ENCODE assay signal across 21 mouse cellular contexts in genomic region chr1:154074270-154074669, GRCm38 (mm10).
A peak's percentile ranks its signal among the peaks of the same experiment; 100 is the strongest.
DNase-seq lines count a peak whose midpoint lies in the region; ATAC-seq and TF ChIP-seq lines count a peak whose summit lies in the region.
"Had no signal": no experiment of that assay in that cellular context is flagged by ENCODE, and none has a peak within 500 bp of the region (broad histone marks: within the 10 kb centered on the region; RNA-seq: fewer than 3 reads in every experiment).

No protein-coding gene starts in this region.

- intact Hi-C loops in left cerebral cortex, adult 2 months (cut with DNase I): no loop called here

- 85% methylated on average over 1 of the region's 1 CpGs for WGBS in lung, postnatal 0 days

- TF ChIP-seq EP300 in lung, postnatal 0 days (IDR thresholded peaks at IDR 0.05): peak; percentile 30; the same call in 1 of the 2 replicates

- H3K27me3 ChIP-seq in lung, postnatal 0 days (replicated peaks; ENCODE audit: insufficient read depth, low read length): no peaks in the 10 kb centered on the region
- H3K27me3 ChIP-seq: embryonic facial prominence, embryonic 13.5 days; forebrain, embryonic 12.5 days; heart, embryonic 15.5 days; hindbrain, embryonic 13.5 days had no signal

- no peak overlapping the region for H3K9ac ChIP-seq in lung, postnatal 0 days (replicated peaks; ENCODE audit: low read depth)
- H3K9ac ChIP-seq: embryonic facial prominence, embryonic 13.5 days; forebrain, embryonic 12.5 days; heart, embryonic 15.5 days; hindbrain, embryonic 13.5 days had no signal

- H3K27ac ChIP-seq in lung, postnatal 0 days (ENCODE audit: low read length): no peak overlapping the region
- H3K27ac ChIP-seq in bone marrow macrophage, adult 2 months (ENCODE audit: insufficient read depth, low read depth, low read length): peak overlapping the region; percentile 39
- H3K27ac ChIP-seq in left cerebral cortex, adult 2 months: no peak overlapping the region
- H3K27ac ChIP-seq: embryonic facial prominence, embryonic 13.5 days; forebrain, embryonic 12.5 days; heart, embryonic 10.5 days; heart, embryonic 15.5 days; hindbrain, embryonic 13.5 days; hindbrain, postnatal 0 days had no signal

- peaks cover 2% of the 10 kb centered on the region; the same call in 1 of the 2 replicates for H3K4me1 ChIP-seq in lung, postnatal 0 days (ENCODE audit: insufficient read depth, low read depth, low read length)
- peaks cover 17% of the 10 kb centered on the region for H3K4me1 ChIP-seq in bone marrow macrophage, adult 2 months (ENCODE audit: control insufficient read depth, insufficient read depth, low read length)
- H3K4me1 ChIP-seq: embryonic facial prominence, embryonic 13.5 days; forebrain, embryonic 12.5 days; heart, embryonic 10.5 days; heart, embryonic 15.5 days; hindbrain, embryonic 13.5 days had no signal

- DNase-seq in lung, postnatal 0 days (ENCODE audit: low spot score): peak; percentile 40
- DNase-seq in lung, adult 18-20 months: no peak
- peak; percentile 31 for DNase-seq in adipocyte (ENCODE audit: low spot score)
- DNase-seq in testis, postnatal 14 days (ENCODE audit: low spot score): peak; percentile 30
- no peak for DNase-seq in left cerebral cortex, adult 2 months (ENCODE audit: extremely low spot score in 1 of 2, low spot score in 2 of 2)
- DNase-seq in right cerebral cortex, adult 2 months (ENCODE audit: low spot score in 2 of 2): no peak
- DNase-seq: adrenal gland, adult 8-10 months; adrenal gland, postnatal 36 days; cerebellum, adult 11-12 months; cerebellum, adult 9-11 months; cerebellum, postnatal 36 days; gastrocnemius, postnatal 10 days; heart, postnatal 14 days had no signal

- ATAC-seq in lung, postnatal 0 days: peak; percentile 35
- ATAC-seq: forebrain, embryonic 16.5 days; hindbrain, postnatal 0 days had no signal

- H3K4me3 ChIP-seq in lung, postnatal 0 days (ENCODE audit: low read depth, low read length): no peak overlapping the region
- no peak overlapping the region for H3K4me3 ChIP-seq in bone marrow macrophage, adult 2 months (ENCODE audit: insufficient read depth, low read length)
- no peak overlapping the region for H3K4me3 ChIP-seq in left cerebral cortex, adult 2 months
- H3K4me3 ChIP-seq: embryonic facial prominence, embryonic 13.5 days; forebrain, embryonic 12.5 days; heart, embryonic 10.5 days; heart, embryonic 15.5 days; hindbrain, embryonic 13.5 days had no signal

- no peak for TF ChIP-seq CTCF in lung, postnatal 0 days (IDR thresholded peaks at IDR 0.05)
- TF ChIP-seq CTCF in bone marrow macrophage, adult 2 months (IDR thresholded peaks at IDR 0.05; ENCODE audit: low read depth, low read length): no peak
- TF ChIP-seq CTCF in left cerebral cortex, adult 2 months (IDR thresholded peaks at IDR 0.05): no peak

- H3K36me3 ChIP-seq in lung, postnatal 0 days (ENCODE audit: insufficient read depth, low read length): no peaks in the 10 kb centered on the region
- H3K36me3 ChIP-seq: embryonic facial prominence, embryonic 13.5 days; forebrain, embryonic 12.5 days; heart, embryonic 10.5 days; heart, embryonic 15.5 days; hindbrain, embryonic 13.5 days had no signal

- no peaks in the 10 kb centered on the region for H3K9me3 ChIP-seq in lung, postnatal 0 days (ENCODE audit: low read length)
- H3K9me3 ChIP-seq: embryonic facial prominence, embryonic 13.5 days; forebrain, embryonic 12.5 days; heart, embryonic 10.5 days; heart, embryonic 15.5 days; hindbrain, embryonic 13.5 days had no signal

- TF ChIP-seq POLR2A in bone marrow macrophage, adult 2 months (IDR thresholded peaks at IDR 0.05; ENCODE audit: borderline replicate concordance, low read depth, low read length): no peak

- H3K4me2 ChIP-seq in lung, postnatal 0 days (replicated peaks; ENCODE audit: low read depth, low read length): no peak overlapping the region
- H3K4me2 ChIP-seq: embryonic facial prominence, embryonic 13.5 days; forebrain, embryonic 12.5 days; heart, embryonic 15.5 days; hindbrain, embryonic 13.5 days had no signal

Comparison
In these comparisons a context has a peak if more than half of its experiments do, and no peak if none do; other contexts are left out.
1. DNase-seq: peak in lung, postnatal 0 days (single experiment), adipocyte (single experiment) and testis, postnatal 14 days (single experiment); none in lung, adult 18-20 months (0 of 2), left cerebral cortex, adult 2 months (0 of 2) and right cerebral cortex, adult 2 months (0 of 2).